Mouse (Mus musculus): ENCODE results near the gene Grap2. TPM values are rescaled to one million over a fixed set of nuclear protein-coding genes. Genes with fewer than 3 reads are reported as not detected.

Gene Grap2
- polyA plus RNA-seq, 1 experiment from 2014 or later: 13.3 TPM

DNA sequence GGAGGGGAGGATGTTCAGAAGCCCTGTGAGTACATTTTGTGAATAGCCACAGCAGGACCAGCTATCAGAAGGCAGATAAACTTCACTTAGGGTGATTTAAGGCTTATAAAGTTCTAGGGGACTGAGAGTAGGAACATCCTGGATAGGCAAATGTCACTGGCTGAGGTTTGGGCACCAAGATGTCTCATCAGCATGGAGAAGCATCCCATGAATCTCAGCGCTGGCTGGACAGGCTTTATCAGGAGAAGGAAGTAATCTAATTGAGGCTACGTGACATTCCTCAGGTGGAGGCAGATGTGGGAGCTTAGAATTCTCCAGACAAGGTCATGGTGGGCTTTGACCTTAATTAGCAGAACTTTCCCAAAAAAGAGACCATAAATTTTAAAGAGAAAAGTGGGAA is 16.4 kb upstream of the Grap2 start:
- Histone ChIP-seq H3K27ac (ENCODE audit: low read depth) (no peak overlapping the region), H3K9me3 (ENCODE audit: low read length) (no peaks in the 10 kb centered on the region), H3K4me1 (ENCODE audit: insufficient read depth) (no peaks in the 10 kb centered on the region), H3K9ac (replicated peaks) (no peak overlapping the region), H3K4me3 (ENCODE audit: low read depth, low read length) (no peak overlapping the region), H3K27me3 (ENCODE audit: insufficient read depth, low read length) (0 out of 2 replicates have a peak, but pooled peaks cover 3% of the 10 kb centered on the region), H3K36me3 (replicated peaks; ENCODE audit: insufficient read depth, low read length) (no peaks in the 10 kb centered on the region), H3K4me2 (ENCODE audit: low read depth, low read length) (no peak overlapping the region)
- ATAC-seq (no peak), DNase-seq (no peak)
- TF ChIP-seq EP300 (IDR thresholded peaks at IDR 0.05; ENCODE audit: low read depth) (no peak), CTCF (IDR thresholded peaks at IDR 0.05; ENCODE audit: low read depth) (no peak)
- WGBS (ENCODE audit: insufficient replicate concordance): 63% methylated on average over 2 of the region's 2 CpGs

GRCm38 (mm10) chr15:80557745-80558144 is 14.6 kb upstream of the Grap2 start:
- no peak overlapping the region for H3K4me2 ChIP-seq (ENCODE audit: low read depth, low read length)
- no peaks in the 10 kb centered on the region for H3K36me3 ChIP-seq (replicated peaks; ENCODE audit: insufficient read depth, low read length)
- H3K9ac ChIP-seq (replicated peaks): no peak overlapping the region
- TF ChIP-seq CTCF (IDR thresholded peaks at IDR 0.05; ENCODE audit: low read depth): peak; percentile 49
- no peak for TF ChIP-seq EP300 (IDR thresholded peaks at IDR 0.05; ENCODE audit: low read depth)
- H3K27me3 ChIP-seq (ENCODE audit: insufficient read depth, low read length): no peaks in the 10 kb centered on the region
- ATAC-seq: no peak
- H3K27ac ChIP-seq (ENCODE audit: low read depth): no peak overlapping the region
- H3K9me3 ChIP-seq (ENCODE audit: low read length): no peaks in the 10 kb centered on the region
- DNase-seq: no peak
- WGBS (ENCODE audit: insufficient replicate concordance): 71% methylated on average over 4 of the region's 4 CpGs
- H3K4me3 ChIP-seq (ENCODE audit: low read depth, low read length): no peak overlapping the region
- H3K4me1 ChIP-seq (ENCODE audit: insufficient read depth): no peaks in the 10 kb centered on the region

DNA sequence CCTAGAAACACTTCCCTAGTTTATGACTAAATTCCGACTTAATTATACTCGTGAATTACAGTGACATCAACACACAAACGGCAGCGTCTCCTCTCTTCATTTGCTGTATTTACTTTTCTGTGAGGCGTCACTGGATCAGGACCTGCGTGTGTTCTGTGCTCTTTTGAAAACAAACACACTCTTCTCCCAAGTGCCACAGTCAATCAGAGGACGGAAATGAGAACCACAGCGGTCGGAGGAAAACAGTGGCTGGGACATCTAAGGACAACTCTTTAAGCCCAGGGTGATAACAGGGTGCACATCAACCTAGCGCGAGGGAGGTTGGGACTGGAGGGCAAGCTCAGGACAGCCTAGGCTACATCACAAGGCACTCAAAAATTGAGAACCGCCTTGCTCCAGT is 12.9 kb upstream of the Grap2 start:
- DNase-seq (no peak), ATAC-seq (no peak)
- Histone ChIP-seq H3K4me1 (ENCODE audit: insufficient read depth) (no peaks in the 10 kb centered on the region), H3K9ac (replicated peaks) (no peak overlapping the region), H3K27me3 (ENCODE audit: insufficient read depth, low read length) (no peaks in the 10 kb centered on the region), H3K4me3 (ENCODE audit: low read depth, low read length) (no peak overlapping the region), H3K36me3 (replicated peaks; ENCODE audit: insufficient read depth, low read length) (no peaks in the 10 kb centered on the region), H3K9me3 (ENCODE audit: low read length) (no peaks in the 10 kb centered on the region), H3K27ac (ENCODE audit: low read depth) (no peak overlapping the region), H3K4me2 (ENCODE audit: low read depth, low read length) (no peak overlapping the region)
- no peak for TF ChIP-seq CTCF (IDR thresholded peaks at IDR 0.05; ENCODE audit: low read depth)
- TF ChIP-seq EP300 (IDR thresholded peaks at IDR 0.05; ENCODE audit: low read depth): no peak
- whole genome bisulfite sequencing (ENCODE audit: insufficient replicate concordance): 41% methylated on average over 12 of the region's 12 CpGs

- WGBS (ENCODE audit: insufficient replicate concordance): 33% methylated on average over 14 of the region's 14 CpGs
- Histone ChIP-seq H3K9me3 (ENCODE audit: low read length) (no peaks in the 10 kb centered on the region), H3K9ac (replicated peaks) (no peak overlapping the region), H3K27me3 (ENCODE audit: insufficient read depth, low read length) (0 out of 2 replicates have a peak, but pooled peaks cover 3% of the 10 kb centered on the region), H3K27ac (ENCODE audit: low read depth) (no peak overlapping the region), H3K4me1 (ENCODE audit: insufficient read depth) (no peaks in the 10 kb centered on the region), H3K36me3 (replicated peaks; ENCODE audit: insufficient read depth, low read length) (no peaks in the 10 kb centered on the region), H3K4me2 (ENCODE audit: low read depth, low read length) (no peak overlapping the region), H3K4me3 (ENCODE audit: low read depth, low read length) (no peak overlapping the region)
- DNase-seq (no peak), ATAC-seq (no peak)
- TF ChIP-seq EP300 (IDR thresholded peaks at IDR 0.05; ENCODE audit: low read depth): no peak
- no peak for TF ChIP-seq CTCF (IDR thresholded peaks at IDR 0.05; ENCODE audit: low read depth)
Measured at GRCm38 (mm10) chr15:80559978-80560377, 12.4 kb upstream of the Grap2 start.

DNA sequence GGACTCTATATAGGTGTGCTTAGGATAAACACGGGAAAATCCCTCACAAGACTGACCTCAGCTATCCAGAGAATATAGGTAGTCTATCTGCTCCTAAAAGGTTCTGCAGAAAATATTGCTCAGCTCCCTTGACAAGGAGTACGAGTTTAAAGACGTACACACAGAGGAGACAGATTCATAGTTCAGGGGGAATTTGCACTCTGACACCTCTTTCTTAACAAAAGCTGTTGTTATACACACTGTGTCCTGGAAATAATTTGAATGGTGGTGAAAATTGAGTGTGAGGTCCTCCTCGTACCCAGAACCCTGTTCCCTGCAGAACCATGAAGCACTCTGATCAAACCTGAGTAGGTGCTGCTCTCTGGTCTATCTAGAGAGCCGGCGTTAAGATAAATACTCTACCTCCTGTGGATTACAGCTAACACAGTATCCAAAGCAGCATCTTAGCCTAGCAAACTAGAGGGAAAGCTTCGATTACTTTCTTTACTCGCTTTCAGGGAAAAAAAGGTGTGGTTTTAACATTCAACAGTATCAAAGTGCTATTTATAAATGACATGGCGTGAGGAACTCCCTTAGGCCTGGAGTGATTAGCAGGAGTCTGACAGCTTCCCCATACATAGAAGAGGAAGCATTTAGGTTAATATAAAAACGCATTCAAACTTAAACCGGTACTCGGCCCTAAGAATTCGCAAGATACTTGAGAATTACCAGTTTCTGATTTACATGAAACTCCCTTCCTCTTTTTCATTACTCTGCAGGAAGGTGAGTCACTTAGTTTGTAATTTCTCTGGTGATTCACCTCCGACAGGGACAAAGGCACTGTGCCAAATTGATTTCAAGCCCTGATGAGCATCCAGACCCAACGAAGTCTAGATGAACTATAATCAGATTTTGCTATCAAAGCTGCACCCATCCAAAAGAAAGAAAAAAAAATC is 11.5 kb upstream of the Grap2 start:
- ATAC-seq (no peak), DNase-seq (no peak)
- Histone ChIP-seq H3K27ac (ENCODE audit: low read depth) (no peak overlapping the region), H3K4me2 (ENCODE audit: low read depth, low read length) (no peak overlapping the region), H3K36me3 (replicated peaks; ENCODE audit: insufficient read depth, low read length) (no peaks in the 10 kb centered on the region), H3K9ac (replicated peaks) (no peak overlapping the region), H3K4me1 (ENCODE audit: insufficient read depth) (no peaks in the 10 kb centered on the region), H3K4me3 (ENCODE audit: low read depth, low read length) (no peak overlapping the region), H3K27me3 (ENCODE audit: insufficient read depth, low read length) (0 out of 2 replicates have a peak, but pooled peaks cover 4% of the 10 kb centered on the region), H3K9me3 (ENCODE audit: low read length) (no peaks in the 10 kb centered on the region)
- no peak for TF ChIP-seq CTCF (IDR thresholded peaks at IDR 0.05; ENCODE audit: low read depth)
- TF ChIP-seq EP300 (IDR thresholded peaks at IDR 0.05; ENCODE audit: low read depth): no peak
- WGBS (ENCODE audit: insufficient replicate concordance): 41% methylated on average over 15 of the region's 15 CpGs

- Histone ChIP-seq H3K4me3 (ENCODE audit: low read depth, low read length) (no peak overlapping the region), H3K4me1 (ENCODE audit: insufficient read depth) (no peaks in the 10 kb centered on the region), H3K9me3 (ENCODE audit: low read length) (no peaks in the 10 kb centered on the region), H3K27ac (ENCODE audit: low read depth) (no peak overlapping the region), H3K9ac (replicated peaks) (no peak overlapping the region), H3K4me2 (ENCODE audit: low read depth, low read length) (no peak overlapping the region), H3K27me3 (ENCODE audit: insufficient read depth, low read length) (0 out of 2 replicates have a peak, but pooled peaks cover 4% of the 10 kb centered on the region), H3K36me3 (replicated peaks; ENCODE audit: insufficient read depth, low read length) (no peaks in the 10 kb centered on the region)
- DNase-seq: no peak
- 70% methylated on average over 3 of the region's 3 CpGs for WGBS (ENCODE audit: insufficient replicate concordance)
- ATAC-seq: no peak
- TF ChIP-seq CTCF (IDR thresholded peaks at IDR 0.05; ENCODE audit: low read depth) (no peak), EP300 (IDR thresholded peaks at IDR 0.05; ENCODE audit: low read depth) (no peak)
Measured at GRCm38 (mm10) chr15:80562446-80562845, 9.9 kb upstream of the Grap2 start.

Data from liver, postnatal 0 days (tissue).